2 mouse cellular contexts compared by ENCODE assay signal in genomic region chr7:44868465-44868864, GRCm38 (mm10).
A peak's percentile ranks its signal among the peaks of the same experiment; 100 is the strongest.
TF ChIP-seq lines count a peak whose summit lies in the region.

No protein-coding gene starts in this region.

TF ChIP-seq in CH12.LX, 34 proteins besides CTCF, POLR2A, EP300 and RAD21:
- no peak for TF ChIP-seq POLR2AphosphoS2 (IDR thresholded peaks at IDR 0.05; ENCODE audit: low read depth, low read length)
- peak; percentile 73 for TF ChIP-seq NRF1 (IDR thresholded peaks at IDR 0.05; ENCODE audit: low read depth, low read length)
- no peak for TF ChIP-seq BHLHE40 (IDR thresholded peaks at IDR 0.05; ENCODE audit: low read depth, low read length)
- no peak for TF ChIP-seq MYC (IDR thresholded peaks at IDR 0.05; ENCODE audit: low read depth, low read length)

TF ChIP-seq in MEL, 35 proteins besides CTCF, POLR2A, EP300 and RAD21:
- TF ChIP-seq TAL1 (IDR thresholded peaks at IDR 0.05; ENCODE audit: low read length) (no peak), ZKSCAN1 (IDR thresholded peaks at IDR 0.05; ENCODE audit: low read depth, low read length) (no peak), POLR2AphosphoS5 (IDR thresholded peaks at IDR 0.05; ENCODE audit: borderline replicate concordance, low read depth, low read length) (no peak), ELF1 (IDR thresholded peaks at IDR 0.05; ENCODE audit: low read depth, low read length) (no peak), TBP (IDR thresholded peaks at IDR 0.05; ENCODE audit: low read depth, low read length) (no peak), ZMIZ1 (IDR thresholded peaks at IDR 0.05; ENCODE audit: low read depth, low read length) (no peak), MYC (IDR thresholded peaks at IDR 0.05; ENCODE audit: low read depth, low read length) (no peak), GATA1 (IDR thresholded peaks at IDR 0.05; ENCODE audit: low read depth, low read length) (no peak)
